Mouse (Mus musculus) cerebellum, adult 2 months (tissue): ENCODE data around the gene Triobp.

Experiments
- CTCF ChIP-seq: fragments of 200-500 bp; IDR thresholded peaks from 2 replicates; pipeline ENCODE4 v1.5.1; 2011; ENCODE audit warnings: low read depth, mild to moderate bottlenecking, control low read depth, low read length, moderate library complexity, borderline replicate concordance; ENCODE audit not compliant: insufficient read depth
- POLR2A ChIP-seq: fragments of 200-500 bp; IDR thresholded peaks from 2 replicates; pipeline ENCODE4 v1.6.1; 2011; ENCODE audit warnings: low read length, control low read depth, borderline replicate concordance; ENCODE audit not compliant: insufficient read depth

DNA sequence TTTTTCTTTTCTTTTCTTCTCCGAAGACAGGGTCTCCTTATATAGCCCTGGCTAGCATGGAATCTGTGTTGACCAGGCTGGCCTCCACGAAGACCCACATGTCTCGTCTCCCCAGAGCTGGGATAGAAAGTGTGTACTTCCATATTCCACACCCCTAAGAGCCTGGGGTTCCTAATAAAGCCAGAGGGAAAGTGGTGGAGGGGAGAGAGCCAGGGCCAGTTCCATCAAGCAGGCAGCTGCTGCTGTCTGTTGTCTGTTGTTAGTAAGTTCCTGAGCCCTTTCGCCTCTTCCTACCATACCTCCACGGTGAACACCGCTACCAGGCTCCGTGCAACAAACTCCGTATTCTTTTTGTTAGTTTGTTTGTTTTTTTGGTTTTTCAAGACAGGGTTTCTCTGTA lies 19.0 kb upstream of the Triobp start:
- no peak for TF ChIP-seq POLR2A
- TF ChIP-seq CTCF: no peak
